Comparison of ENCODE assay signal across 17 mouse cellular contexts in genomic region chr19:24692691-24693090, GRCm38 (mm10). TPM values are rescaled to one million over a fixed set of nuclear protein-coding genes. Genes with fewer than 3 reads are reported as not detected.
"Had no signal": no experiment of that assay in that cellular context is flagged by ENCODE, and none has a peak within 500 bp of the region (broad histone marks: within the 10 kb centered on the region; RNA-seq: fewer than 3 reads in every experiment).

No protein-coding gene starts in this region.

- DNase-seq: cerebellum, adult 9-10 months; cerebellum, adult 9-11 months; cerebellum, postnatal 10 days; cerebellum, postnatal 14 days; cerebellum, postnatal 25 days; cerebellum, postnatal 36 days; embryo, embryonic 11 days; forebrain, postnatal 0 days; gastrocnemius, adult 2 months; gastrocnemius, postnatal 10 days; gastrocnemius, postnatal 14 days; gastrocnemius, postnatal 25 days; gastrocnemius, postnatal 36 days; heart, adult 18-20 months; heart, adult 2 months had no signal

RNA-seq across cellular contexts. Expression of gene Tmem252, which starts 18.9 kb away (rescaled TPM):
- total RNA-seq: common myeloid progenitor, adult 5-6 weeks; granulocyte monocyte progenitor cell, adult 5-6 weeks had no signal
